17 mouse cellular contexts compared by ENCODE assay signal in the genomic region with DNA sequence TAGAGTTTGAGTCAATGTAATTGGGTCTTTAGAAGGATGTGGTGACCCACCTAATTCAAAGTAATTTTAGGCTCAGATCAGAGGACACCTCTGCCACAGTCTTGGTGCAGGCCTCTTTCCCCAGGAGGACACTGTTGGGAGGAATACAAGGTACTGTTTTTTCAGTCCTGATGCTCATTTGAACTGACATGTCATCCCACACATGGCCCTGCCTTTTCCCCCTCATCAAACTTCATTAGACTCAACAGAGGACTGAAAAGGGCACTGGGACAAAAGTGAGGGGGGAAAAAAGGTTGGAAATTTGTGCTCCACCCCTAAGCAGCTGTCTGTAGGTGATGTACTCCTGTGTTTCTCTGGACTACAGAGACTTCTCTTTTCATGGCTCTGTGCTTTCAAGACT. TPM values are rescaled to one million over a fixed set of nuclear protein-coding genes. Genes with fewer than 3 reads are reported as not detected.
"Had no signal": no experiment of that assay in that cellular context is flagged by ENCODE, and none has a peak within 500 bp of the region (broad histone marks: within the 10 kb centered on the region; RNA-seq: fewer than 3 reads in every experiment).

No protein-coding gene starts in this region.

- H3K36me3 ChIP-seq: limb, embryonic 10.5 days; liver, embryonic 15.5 days; midbrain, embryonic 13.5 days; neural tube, embryonic 12.5 days had no signal

- H3K4me3 ChIP-seq: layer of hippocampus, adult 2 months; limb, embryonic 10.5 days; liver, embryonic 15.5 days; midbrain, embryonic 13.5 days; neural tube, embryonic 12.5 days had no signal

- H3K27ac ChIP-seq: layer of hippocampus, adult 2 months; limb, embryonic 10.5 days; liver, embryonic 15.5 days; midbrain, embryonic 13.5 days; neural tube, embryonic 12.5 days; stomach, postnatal 0 days had no signal

- H3K9ac ChIP-seq: liver, embryonic 15.5 days; midbrain, embryonic 13.5 days; neural tube, embryonic 12.5 days had no signal

- DNase-seq: kidney, adult 2 months; kidney, postnatal 25 days; lung, adult 2 months; lung, postnatal 36 days; right cerebral cortex, adult 18-20 months; right cerebral cortex, postnatal 25 days; thymus, postnatal 4 days had no signal

- H3K4me1 ChIP-seq: limb, embryonic 10.5 days; liver, embryonic 15.5 days had no signal

- ATAC-seq: lung, postnatal 0 days; midbrain, embryonic 13.5 days had no signal

- H3K4me2 ChIP-seq: liver, embryonic 11.5 days; liver, embryonic 15.5 days; midbrain, embryonic 13.5 days; neural tube, embryonic 12.5 days had no signal

- H3K9me3 ChIP-seq: limb, embryonic 10.5 days; liver, embryonic 15.5 days; midbrain, embryonic 13.5 days; neural tube, embryonic 12.5 days had no signal

- H3K27me3 ChIP-seq: liver, embryonic 15.5 days; midbrain, embryonic 13.5 days; neural tube, embryonic 12.5 days had no signal

RNA-seq across cellular contexts. Expression of a gene that starts 39.4 kb away (rescaled TPM):
- total RNA-seq: monocyte, adult 5-6 weeks; neutrophil, adult 5-6 weeks had no signal
